Mouse (Mus musculus) ZHBTc4 (cell line): ENCODE data around the gene Inpp5d.

ENCODE experiments used
- DNase-seq: peaks from one replicate; pipeline ENCODE4 v3.0.0-alpha.2; 2011; ENCODE audit warnings: low read depth, low spot score

The Inpp5d gene

DNA sequence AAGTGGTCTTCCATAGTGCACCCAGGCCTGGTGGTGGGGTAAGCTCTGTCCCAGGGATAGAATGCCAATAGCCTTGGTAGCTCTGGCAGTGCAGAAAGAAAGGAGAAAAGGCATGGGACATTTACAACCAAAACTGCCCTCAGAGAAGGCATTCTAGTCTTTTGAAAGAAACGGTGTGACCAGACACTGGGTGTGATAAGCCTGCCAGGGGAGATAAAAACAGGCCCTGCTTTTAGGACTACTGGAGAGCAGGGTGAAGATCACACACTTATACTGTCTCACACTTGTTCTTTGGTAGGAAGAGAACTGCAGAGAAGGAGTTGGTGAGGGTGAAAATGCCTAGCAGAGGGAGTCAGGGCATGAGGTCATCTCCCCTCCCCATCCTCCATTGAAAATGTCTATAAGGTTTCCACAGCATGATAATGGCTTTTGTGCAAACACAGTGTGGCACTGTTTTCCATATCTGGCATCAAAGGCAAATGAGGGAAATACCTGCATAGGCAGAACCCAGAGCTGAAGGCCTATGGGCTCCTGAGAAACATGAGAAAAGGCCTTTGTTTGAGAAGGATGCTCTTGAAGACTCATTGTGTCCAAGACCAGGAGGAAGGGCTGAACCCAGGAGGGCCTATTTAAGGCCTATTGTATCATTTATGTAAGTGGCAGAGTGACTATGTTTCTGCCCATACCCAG, 4.0 kb downstream of the Inpp5d start:
- DNase-seq: peak; percentile 67

DNA sequence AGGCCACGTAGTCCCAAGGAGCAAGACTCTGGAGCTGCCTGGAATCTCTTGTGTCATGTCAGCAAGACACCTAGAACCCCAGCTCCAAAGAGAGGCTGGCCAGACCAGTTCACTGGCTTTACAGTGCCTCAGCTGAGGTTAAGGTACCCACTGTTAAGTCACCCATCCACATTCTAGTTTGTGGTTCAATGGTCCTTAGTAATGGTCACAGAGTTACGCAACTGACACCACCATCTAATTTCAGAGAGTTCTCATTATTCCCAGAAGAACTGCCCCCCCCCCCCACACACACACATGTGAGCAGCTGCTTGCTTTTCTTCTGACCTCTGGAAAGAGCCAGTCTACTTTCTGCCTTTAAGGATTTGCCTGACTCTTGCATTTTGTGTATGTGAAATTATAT, 4.7 kb downstream of the Inpp5d start:
- no peak for DNase-seq

DNA sequence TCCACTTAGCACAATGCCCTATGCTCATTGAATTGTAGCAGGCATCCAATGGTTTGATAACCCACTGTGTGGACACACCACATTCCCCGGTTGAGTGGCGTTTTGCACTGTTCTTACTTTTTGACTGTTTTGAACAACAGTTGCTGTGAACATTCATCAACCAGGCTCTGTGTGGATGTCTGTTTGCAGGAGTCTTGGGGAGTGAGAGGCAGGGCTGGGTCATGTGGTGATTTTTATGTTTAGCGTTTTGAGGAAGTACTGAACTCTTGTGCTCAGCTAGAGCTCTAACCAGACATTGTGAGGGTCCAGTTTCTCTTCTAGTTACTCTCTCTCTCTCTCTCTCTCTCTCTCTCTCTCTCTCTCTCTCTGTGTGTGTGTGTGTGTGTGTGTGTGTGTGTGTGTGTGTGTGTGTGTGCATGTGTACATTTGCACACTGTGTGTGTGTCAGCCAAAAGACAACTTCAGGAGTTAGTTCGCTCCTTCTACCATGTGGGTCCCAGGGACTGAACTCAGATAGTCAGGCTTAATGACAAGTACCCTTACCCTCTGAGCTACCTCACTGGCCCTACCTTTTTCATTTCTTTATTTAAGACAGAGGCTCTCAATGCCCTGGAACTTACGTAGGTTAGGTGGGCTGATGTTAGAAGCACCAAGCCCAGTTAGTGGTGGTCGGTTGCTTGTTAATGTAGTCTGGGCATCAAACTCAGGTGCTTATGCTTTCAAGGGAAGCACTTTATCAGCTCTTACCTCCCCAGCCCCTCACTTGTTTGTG, 5.3 kb downstream of the Inpp5d start:
- no peak for DNase-seq

DNA sequence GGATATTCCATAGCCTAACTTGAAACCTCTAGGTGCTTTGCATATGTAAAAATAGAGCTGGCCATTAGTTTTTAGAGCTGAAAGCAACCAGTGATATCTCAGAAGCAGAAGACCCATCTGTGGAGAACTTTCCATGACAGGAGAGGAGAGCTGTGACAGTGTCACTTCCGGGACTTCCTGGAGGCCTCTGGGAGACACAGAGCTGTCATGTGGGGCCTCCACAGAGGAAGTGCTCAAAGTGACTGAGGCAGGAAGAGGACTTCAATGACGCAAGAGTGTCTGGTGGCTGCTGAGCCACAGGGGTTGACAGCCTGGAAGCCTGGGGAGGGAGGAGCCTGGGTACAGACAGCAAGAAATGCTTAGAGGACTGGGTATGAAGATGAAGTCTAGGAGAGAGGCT, 6.2 kb downstream of the Inpp5d start:
- no peak for DNase-seq

DNA sequence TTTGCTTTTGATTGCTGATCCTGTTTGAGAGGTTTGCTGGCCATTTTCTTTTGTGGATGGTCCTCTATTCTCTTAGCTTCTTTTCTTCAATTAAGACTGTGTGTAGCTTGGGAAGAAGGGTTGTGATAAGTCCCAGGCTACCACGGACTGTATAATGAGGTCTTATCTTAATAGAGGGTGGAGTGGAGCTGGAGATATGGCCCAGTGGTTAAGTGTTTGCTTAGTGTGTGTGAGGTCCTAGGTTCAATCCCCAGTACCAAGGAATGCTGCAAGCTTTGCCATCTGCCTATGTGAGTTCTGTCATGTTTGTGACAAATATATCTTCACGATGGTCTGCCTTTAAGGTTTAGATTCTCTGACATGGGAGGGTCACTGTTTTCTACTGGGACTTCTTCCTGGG, 8.0 kb downstream of the Inpp5d start:
- DNase-seq: no peak

DNA sequence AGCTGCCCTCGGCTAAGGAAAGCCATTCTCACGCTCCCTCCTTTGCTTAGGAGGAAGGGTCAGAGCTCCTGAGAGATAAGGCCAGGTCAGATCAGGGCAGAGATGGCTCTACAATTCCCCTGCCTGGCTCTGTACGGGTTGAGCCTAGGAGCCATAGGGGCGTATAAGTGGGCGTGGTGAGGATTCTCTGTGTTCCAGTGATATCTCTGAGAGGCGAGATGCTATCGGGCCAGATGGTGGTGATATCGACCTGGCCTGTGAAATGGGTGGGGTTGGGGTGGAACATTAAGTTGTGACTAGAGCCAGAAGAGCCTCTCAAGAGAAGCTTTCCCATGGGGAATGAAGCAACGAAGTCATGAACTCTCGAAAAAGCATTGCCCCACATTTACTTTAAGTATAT, 11.5 kb downstream of the Inpp5d start:
- DNase-seq: no peak

DNA sequence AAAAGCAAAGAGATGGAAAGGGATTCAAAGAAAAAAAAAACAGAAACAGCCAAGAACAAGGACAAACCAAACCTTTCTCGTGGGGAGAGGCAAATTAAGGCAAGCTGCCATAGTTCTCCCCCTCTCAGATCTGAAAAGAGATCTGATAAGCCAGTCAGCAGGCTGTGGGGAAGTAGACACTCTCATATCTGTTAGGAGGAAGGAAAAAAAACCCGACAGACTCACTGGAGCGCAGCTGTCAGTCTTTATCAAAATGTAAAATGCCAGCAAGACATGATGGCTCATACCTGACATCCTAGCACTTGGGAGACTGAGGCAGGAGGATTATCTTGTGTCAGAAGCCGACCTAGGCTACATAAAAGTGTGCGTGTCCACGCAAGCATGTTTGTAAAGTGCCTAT, 12.1 kb downstream of the Inpp5d start:
- DNase-seq: no peak

DNA sequence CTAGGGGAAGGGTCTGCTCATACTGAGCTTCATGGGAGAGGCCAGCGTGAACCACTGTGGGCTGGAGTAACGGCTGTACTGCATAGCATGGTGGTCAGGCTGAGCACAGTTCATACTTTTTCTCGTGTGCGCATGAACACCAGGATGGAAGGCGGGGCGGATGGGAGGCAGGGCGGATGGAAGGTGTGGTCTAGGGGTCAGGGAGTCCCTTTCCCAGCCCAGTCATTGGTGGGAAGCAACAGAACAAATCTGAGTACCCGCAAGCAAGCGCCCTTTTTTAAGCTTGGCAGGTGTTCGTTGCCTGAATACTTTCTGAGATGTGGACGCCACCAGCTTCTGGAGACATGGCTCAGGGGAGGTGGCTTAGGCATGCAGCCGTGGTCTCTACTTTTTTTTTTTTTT, 16.6 kb downstream of the Inpp5d start:
- peak; percentile 71 for DNase-seq

DNA sequence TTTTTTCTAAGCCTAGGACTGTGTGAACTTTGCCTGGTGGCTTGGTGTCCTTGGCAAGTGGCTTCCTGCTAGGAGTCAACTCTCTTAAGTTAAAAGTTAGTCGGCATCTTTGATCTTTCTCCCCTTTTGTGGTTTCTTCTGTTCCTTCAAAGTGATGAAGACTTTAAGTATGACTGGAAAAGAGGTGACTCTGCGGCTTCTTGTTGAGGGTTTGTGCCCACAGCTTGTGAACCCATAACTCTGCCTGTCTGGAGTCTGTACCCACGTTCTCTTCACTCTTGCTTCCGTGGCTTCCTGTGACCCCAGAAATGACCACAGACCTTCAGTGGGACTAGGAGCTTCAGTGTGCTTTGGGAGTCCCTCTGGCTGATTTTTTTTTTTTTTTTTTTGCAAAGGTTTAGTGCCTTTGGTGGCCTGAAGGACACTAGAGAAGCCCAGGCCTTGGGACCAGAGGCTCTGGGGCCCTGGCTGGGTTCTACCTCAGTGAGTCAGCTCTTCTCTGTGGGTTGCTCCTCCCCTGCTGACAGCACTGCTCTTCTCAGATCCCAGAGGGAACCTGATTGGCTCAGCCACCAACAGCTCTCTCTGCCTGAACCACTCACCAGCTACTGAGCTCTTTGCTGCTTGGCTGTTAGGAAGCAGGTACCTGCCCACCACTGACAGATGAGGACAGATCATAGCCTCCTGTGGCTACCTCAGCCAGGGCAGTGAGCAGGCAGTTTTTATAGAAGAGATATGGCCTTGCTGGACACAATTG, 17.2 kb downstream of the Inpp5d start:
- peak; percentile 86 for DNase-seq

DNA sequence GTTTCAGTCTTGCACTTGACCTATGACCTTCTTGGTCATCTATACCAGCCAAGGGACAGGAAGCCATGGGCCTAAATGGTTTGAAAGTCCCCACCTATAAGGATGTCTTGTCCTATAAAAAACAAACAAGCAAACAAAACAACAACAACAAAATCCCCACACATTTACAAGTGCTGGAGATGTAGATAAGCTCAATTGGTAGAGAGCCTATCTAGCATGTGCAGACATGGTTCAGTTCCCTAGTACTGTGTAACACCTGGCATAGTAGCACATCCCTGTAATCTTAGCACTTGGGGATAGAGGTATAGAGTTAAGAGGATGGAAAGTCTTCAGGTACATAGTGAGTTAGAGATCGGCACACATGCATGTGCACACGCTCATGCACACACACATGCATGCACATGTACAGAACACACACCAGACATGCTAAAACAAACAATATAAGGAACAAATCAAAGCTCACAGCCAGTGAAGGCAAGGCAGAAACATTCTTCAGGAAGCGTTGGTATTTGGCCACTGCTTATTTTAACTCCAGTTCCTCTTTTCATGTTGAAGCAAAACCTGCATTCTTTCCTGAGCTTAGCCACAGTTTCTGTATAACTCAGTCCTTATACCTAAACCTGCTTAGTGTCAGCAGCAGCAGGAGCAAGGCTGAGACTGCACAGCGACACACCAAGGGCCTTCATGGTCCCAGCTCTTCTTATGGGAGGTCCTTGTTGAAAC, 17.9 kb downstream of the Inpp5d start:
- DNase-seq: no peak

DNA sequence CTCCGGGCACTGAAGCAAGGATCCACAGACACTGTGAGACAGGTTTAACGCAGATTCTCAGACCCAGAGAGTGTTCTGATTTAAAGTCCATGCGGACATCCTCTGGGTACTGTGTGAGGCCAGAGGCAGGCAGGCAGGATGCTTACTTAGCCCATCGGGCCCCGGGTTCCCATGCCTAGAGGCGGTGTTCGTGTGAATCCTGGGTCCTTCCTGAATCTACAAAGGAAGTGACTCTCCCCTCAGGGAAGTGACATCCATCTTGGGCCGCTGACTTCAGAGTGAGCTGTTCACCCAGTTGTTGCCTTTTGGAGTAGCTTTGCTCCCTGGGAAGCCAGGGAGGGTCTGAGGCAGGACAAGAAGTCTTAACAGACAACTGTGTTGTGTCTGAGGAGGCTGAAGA, 19.6 kb downstream of the Inpp5d start:
- DNase-seq: no peak

DNA sequence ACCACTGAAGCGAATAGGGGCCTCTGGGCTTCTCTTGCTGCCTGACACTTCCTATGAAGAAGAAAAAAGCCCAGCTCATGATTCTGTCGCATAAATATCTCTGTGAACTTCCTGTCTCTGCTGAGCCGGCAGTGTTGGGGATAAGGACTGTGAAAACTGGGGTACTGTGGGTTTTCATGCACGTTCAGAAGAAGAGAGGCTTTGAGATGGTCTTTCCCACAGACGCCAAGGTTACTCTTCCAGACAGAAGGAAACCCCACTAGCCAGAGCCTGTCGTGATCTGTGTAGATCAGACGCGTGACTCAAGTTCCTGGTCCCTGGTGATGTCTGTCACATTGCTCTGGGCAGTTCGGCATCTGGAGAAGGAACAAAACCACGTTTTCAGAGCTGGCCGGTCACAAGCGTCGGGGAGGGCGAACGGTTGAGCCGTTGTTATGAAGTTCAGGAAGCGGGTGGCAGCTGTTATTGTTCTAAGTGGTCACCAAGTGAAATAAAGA, 20.1 kb downstream of the Inpp5d start:
- DNase-seq: no peak

DNA sequence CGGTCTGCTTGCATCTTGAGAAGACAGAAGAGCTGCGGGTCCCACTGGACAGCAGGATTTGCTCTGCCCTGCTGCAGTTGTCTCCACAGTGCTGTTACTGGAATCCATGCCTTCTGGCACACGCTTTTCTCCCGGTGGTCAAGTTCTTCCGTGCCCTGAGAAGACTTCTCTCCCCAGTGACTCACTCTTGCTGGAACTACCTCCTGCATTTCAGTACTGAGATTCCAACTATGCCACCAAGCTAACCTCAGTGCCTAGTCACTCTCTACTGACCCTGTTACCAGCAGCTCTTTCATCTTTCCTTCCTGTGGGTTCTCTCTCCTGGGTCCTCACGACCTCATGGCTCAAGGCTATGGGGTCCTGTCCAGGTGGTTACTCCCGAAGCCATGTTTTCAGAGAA, 22.9 kb downstream of the Inpp5d start:
- no peak for DNase-seq

DNA sequence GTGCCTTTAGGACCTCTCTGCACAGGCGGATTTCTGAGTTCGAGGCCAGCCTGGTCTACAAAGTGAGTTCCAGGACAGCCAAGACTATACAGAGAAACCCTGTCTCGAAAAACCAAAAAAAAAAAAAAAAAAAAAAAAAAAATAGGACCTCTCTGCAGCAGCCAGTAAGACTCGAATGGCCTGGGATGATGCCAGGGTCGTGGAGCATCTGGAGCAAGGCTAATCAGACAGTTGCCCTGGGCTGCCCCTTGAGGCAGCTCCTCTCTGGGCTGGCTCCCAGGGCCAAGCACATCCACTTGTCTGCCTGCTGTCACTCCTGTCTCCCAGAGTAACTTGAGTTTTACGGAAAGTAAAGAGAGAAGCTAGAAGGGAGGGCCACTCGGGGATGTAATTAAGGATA, 24.9 kb downstream of the Inpp5d start:
- no peak for DNase-seq

DNA sequence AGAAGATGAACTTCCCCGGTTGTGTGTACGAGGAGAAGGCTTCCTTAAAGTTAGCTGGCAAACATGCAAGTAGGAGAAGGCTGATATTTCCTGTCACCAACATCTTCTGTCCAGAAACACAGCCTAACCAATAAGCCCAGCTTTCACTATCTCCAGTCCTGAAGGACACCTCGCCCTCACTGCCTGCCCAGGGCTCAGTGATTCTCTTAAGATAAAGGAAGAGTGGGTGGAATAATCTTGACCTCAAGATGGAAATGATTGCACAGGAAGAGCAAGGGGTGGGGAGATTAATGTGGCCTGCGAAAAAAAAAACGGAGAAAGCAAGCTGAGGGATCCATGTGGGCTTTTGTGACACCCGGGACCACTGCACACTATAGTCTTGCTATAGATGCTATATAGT, 25.6 kb downstream of the Inpp5d start:
- no peak for DNase-seq

DNA sequence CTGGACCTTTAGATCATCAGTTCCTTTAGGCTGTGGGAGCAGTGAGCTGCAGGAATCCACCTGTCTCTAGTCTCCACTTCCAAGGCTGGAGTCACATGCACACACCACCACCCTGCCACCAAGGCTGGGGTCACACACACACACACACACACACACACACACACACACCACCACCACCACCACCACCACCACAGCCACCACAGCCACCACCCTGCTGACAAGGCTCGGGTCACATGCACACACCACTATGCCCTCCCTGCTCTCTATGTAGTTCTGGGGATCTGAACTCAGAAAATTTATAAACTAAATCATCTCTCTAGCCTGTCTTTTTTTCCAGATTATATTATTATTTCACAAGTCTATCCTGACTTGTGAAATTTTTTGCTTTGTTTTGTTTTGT, 27.7 kb downstream of the Inpp5d start:
- DNase-seq: no peak

DNA sequence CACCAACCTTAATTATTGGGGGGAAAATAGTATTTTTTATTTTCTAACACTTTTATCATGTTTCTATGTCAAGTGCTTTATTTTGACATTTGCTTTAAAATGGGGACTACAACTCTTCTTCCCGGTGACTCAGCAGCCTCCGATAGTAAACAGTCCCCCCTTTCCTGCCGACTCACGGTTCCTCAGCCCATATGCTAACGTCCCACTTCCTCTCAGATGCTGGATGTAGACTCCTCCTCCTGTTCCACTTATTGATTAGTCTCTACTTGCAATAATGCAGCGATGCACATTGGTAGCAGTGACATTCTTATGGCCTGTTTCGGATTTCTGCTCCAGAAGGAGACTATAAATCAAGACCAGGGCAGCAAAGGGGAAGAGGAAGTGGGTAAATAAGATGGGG, 28.5 kb downstream of the Inpp5d start:
- no peak for DNase-seq

DNA sequence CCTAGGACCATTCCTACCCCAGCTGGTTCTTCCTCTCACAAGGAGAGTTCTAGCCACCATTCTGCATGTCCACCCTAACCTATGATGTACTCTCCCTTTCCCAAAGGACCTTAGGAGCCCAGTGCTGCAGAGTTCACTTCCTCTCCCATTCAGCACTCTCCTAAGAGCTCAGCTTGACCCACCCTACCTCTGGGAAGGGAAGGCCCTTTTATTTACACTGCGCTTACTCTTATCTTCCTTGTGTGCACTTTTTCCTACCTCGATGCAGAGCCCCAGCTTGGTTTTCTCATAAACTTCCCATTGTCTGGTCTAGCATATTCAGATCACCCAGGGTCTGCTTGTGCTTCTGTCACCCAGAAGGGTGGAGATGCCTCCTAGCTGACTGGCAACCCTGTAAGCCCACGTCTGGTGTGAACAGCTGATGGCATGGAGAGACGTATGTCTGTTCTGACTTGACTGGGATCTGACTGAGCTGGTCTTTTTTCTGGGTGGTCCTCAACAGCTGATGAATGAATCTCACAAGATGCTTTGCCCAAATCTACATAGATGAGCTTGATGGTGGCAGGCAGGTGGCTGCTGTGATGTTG, 29.2 kb downstream of the Inpp5d start:
- DNase-seq: no peak

DNA sequence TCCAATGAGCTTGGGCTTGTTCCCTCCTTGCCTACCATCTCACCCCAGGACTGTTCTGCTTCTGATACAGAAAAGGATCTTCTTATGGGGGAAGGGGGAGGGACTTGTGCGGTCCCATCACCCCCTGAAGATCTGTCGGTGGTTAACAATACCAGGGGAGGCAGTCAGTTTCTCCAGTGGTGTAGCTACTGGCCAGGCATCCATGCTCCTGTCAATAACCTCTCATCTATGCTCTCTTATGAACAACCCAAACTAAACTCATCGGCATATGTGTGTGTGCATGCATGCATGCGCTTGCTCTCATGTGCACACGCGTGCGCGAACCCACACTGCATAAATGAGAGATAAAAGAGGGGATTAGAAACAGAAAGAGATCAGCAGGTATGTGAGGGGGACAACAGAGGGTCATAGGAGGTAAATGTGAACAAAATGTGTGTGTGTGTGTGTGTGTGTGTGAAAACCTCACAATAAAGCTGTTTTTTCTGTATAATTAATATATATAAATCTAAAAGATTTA, 29.9 kb downstream of the Inpp5d start:
- no peak for DNase-seq

DNA sequence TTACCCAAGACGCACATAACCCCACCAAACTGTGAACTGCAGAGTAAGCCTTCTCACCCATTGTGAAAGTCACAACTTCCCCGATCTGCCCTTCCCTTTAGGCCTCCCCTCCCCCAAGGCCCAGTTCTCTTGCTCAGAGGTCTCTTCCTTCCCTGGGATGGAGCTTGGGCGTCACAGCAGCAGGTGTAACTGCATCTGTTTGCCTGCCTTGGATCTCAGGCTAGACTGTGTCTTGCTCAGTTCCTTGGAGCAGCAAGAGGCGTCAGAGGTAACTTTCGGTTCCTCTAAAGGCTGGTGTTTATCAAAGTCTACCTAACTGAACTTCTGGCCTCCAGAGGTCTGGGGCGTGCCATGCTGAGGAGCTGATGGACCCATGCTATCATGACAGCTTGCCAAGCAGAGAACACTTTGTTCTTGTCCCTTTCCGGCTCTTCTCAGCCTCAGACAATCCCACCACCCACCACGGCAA, 30.5 kb downstream of the Inpp5d start:
- no peak for DNase-seq

DNA sequence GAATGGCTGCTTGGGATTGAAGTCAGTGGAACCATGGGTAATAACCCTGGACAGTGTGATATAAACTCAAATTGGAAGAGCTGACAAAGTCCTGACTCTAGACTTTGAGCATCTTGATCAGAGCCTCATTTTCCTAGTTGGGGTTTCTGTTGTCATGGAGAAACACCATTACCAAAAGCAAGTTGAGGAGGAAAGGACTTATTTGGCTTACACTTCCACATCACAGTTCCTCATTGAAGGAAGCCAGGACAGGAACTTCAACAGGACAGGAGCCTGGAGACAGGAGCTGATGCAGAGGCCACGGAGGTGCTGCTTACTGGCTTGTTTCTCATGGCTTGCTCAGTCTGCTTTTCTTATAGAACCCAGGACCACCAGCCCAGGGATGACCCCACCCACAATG, 31.3 kb downstream of the Inpp5d start:
- DNase-seq: no peak
